Mouse (Mus musculus): ENCODE results near the gene Wdr4.

GRCm38 (mm10) chr17:31540101-31540500 is 20.3 kb upstream of the Wdr4 start:
- TF ChIP-seq GATA1 (IDR thresholded peaks at IDR 0.05; ENCODE audit: low read length) (no peak), TAL1 (IDR thresholded peaks at IDR 0.05; ENCODE audit: low read length) (no peak)
